Comparison of ENCODE assay signal across 8 mouse cellular contexts in the genomic region with DNA sequence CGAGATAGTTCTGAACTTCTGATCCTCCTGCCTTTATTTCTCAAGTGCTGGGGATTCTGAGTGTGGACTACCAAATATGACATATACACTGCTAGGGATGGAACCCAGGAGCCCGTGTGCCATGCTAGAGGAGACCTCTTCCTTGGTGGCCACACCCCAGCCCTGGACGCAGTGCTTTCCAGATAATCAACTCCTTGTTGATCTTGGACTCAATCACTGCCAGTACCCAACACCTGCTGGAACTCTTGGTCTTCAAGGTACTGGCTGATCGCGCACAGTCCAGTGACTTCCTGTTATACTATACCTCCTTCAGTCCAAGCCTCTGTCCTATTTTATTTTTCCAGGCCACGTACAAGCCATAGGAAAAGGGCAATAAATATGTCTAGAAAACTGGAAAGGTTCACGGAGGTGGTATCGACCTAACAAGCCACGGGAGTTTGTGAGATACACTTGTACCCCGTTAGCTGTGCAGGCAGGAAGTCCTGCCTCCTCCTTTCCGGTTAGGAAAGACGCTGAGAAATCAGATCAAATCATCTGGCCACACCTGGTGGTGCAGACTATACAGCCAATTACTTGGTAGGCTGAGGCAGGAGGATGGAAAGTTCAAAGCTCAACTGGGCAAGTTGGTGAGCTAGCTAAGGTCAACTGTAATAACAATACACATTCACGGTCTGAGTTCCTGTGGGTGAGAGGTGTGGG. TPM values are rescaled to one million over a fixed set of nuclear protein-coding genes. Genes with fewer than 3 reads are reported as not detected.
DNase-seq lines count a peak whose midpoint lies in the region; ATAC-seq and TF ChIP-seq lines count a peak whose summit lies in the region.

No protein-coding gene starts in this region.

- peak overlapping the region; percentile 91 for H3K9ac ChIP-seq in heart, embryonic 13.5 days
- peak overlapping the region; percentile 95 for H3K9ac ChIP-seq in forebrain, embryonic 14.5 days (ENCODE audit: low read length)
- H3K9ac ChIP-seq in liver, embryonic 13.5 days = peak overlapping the region; percentile 92
- H3K9ac ChIP-seq in stomach, postnatal 0 days (ENCODE audit: low read length) = peak overlapping the region; percentile 91

- H3K9me3 ChIP-seq in heart, embryonic 13.5 days = no peaks in the 10 kb centered on the region
- no peaks in the 10 kb centered on the region for H3K9me3 ChIP-seq in G1E (replicated peaks)
- no peaks in the 10 kb centered on the region for H3K9me3 ChIP-seq in forebrain, embryonic 14.5 days (replicated peaks; ENCODE audit: control insufficient read depth, low read length)
- H3K9me3 ChIP-seq in liver, embryonic 13.5 days (replicated peaks) = no peaks in the 10 kb centered on the region
- no peaks in the 10 kb centered on the region for H3K9me3 ChIP-seq in stomach, postnatal 0 days (ENCODE audit: control insufficient read depth, low read length)

- DNase-seq in heart, postnatal 14 days = no peak
- no peak for DNase-seq in G1E (ENCODE audit: low spot score)
- DNase-seq in forebrain, embryonic 14.5 days (ENCODE audit: low spot score) = no peak
- DNase-seq in liver, embryonic 13.5 days = peak; percentile 38
- DNase-seq in stomach, postnatal 0 days (ENCODE audit: low spot score) = peak; percentile 34
- DNase-seq in layer of hippocampus, postnatal 10 days (ENCODE audit: low spot score in 2 of 2) = no peak
- no peak for DNase-seq in adipocyte (ENCODE audit: low spot score)

- H3K4me3 ChIP-seq in heart, embryonic 13.5 days = peak overlapping the region; percentile 76
- H3K4me3 ChIP-seq in G1E (ENCODE audit: low read depth, low read length) = peak overlapping the region; percentile 93
- peak overlapping the region; percentile 99 for H3K4me3 ChIP-seq in forebrain, embryonic 14.5 days (ENCODE audit: low read depth, low read length)
- peak overlapping the region; percentile 90 for H3K4me3 ChIP-seq in liver, embryonic 13.5 days (replicated peaks)
- peak overlapping the region; percentile 96 for H3K4me3 ChIP-seq in stomach, postnatal 0 days (ENCODE audit: low read depth, low read length)

- peaks cover 38% of the 10 kb centered on the region for H3K4me1 ChIP-seq in heart, embryonic 13.5 days
- peaks cover 50% of the 10 kb centered on the region for H3K4me1 ChIP-seq in G1E (ENCODE audit: insufficient read depth, low read depth, low read length)
- peaks cover 18% of the 10 kb centered on the region for H3K4me1 ChIP-seq in forebrain, embryonic 14.5 days (ENCODE audit: control insufficient read depth, insufficient read depth, low read length)
- H3K4me1 ChIP-seq in liver, embryonic 13.5 days (replicated peaks) = peaks cover 45% of the 10 kb centered on the region
- peaks cover 2% of the 10 kb centered on the region; the same call in 1 of the 2 replicates for H3K4me1 ChIP-seq in stomach, postnatal 0 days (replicated peaks; ENCODE audit: control insufficient read depth, insufficient read depth)

- no peak overlapping the region; the same call in 1 of the 2 replicates for H3K27ac ChIP-seq in heart, embryonic 13.5 days (replicated peaks)
- no peak overlapping the region for H3K27ac ChIP-seq in forebrain, embryonic 14.5 days (ENCODE audit: low read depth, low read length)
- peak overlapping the region; percentile 85 for H3K27ac ChIP-seq in liver, embryonic 13.5 days
- H3K27ac ChIP-seq in stomach, postnatal 0 days (replicated peaks) = peak overlapping the region; percentile 91

- TF ChIP-seq CTCF in G1E (IDR thresholded peaks at IDR 0.05; ENCODE audit: low read depth, low read length) = no peak
- no peak for TF ChIP-seq CTCF in stomach, postnatal 0 days (IDR thresholded peaks at IDR 0.05; ENCODE audit: low read depth)

- no peaks in the 10 kb centered on the region for H3K27me3 ChIP-seq in heart, embryonic 13.5 days (replicated peaks)
- no peaks in the 10 kb centered on the region for H3K27me3 ChIP-seq in G1E (ENCODE audit: insufficient read depth, low read length)
- no peaks in the 10 kb centered on the region for H3K27me3 ChIP-seq in forebrain, embryonic 14.5 days (replicated peaks; ENCODE audit: control insufficient read depth, insufficient read depth, low read length)
- H3K27me3 ChIP-seq in liver, embryonic 13.5 days = no peaks in the 10 kb centered on the region
- no peaks in the 10 kb centered on the region for H3K27me3 ChIP-seq in stomach, postnatal 0 days (ENCODE audit: control insufficient read depth, insufficient read depth, low read length)

- H3K4me2 ChIP-seq in heart, embryonic 13.5 days = peak overlapping the region; percentile 80
- peak overlapping the region; percentile 43 for H3K4me2 ChIP-seq in forebrain, embryonic 14.5 days (ENCODE audit: low read length)
- H3K4me2 ChIP-seq in liver, embryonic 13.5 days = peak overlapping the region; percentile 95
- peak overlapping the region; percentile 89 for H3K4me2 ChIP-seq in stomach, postnatal 0 days (replicated peaks; ENCODE audit: low read depth)

- WGBS in heart, embryonic 13.5 days = 37% methylated on average over 13 of the region's 13 CpGs
- 52% methylated on average over 13 of the region's 13 CpGs for WGBS in forebrain, embryonic 14.5 days
- 29% methylated on average over 13 of the region's 13 CpGs for WGBS in liver, embryonic 13.5 days (ENCODE audit: insufficient replicate concordance)
- WGBS in stomach, postnatal 0 days = 45% methylated on average over 13 of the region's 13 CpGs

- intact Hi-C loops in heart, postnatal 14 days (cut with DNase I) = no loop called here

- peaks cover 15% of the 10 kb centered on the region for H3K36me3 ChIP-seq in heart, embryonic 13.5 days
- peaks cover 38% of the 10 kb centered on the region for H3K36me3 ChIP-seq in G1E (replicated peaks)
- H3K36me3 ChIP-seq in forebrain, embryonic 14.5 days (ENCODE audit: control insufficient read depth, insufficient read depth, low read length) = peaks cover 19% of the 10 kb centered on the region
- peaks cover 8% of the 10 kb centered on the region for H3K36me3 ChIP-seq in liver, embryonic 13.5 days
- no peaks in the 10 kb centered on the region for H3K36me3 ChIP-seq in stomach, postnatal 0 days (ENCODE audit: control insufficient read depth, insufficient read depth, low read length)

- ATAC-seq in heart, embryonic 13.5 days (ENCODE audit: extremely low read depth, insufficient number of reproducible peaks, low FRiP score, low TSS enrichment) = no peak
- peak; percentile 32 for ATAC-seq in G1E (ENCODE audit: extremely low read depth, insufficient number of reproducible peaks, low FRiP score, poor library complexity, severe bottlenecking)
- no peak for ATAC-seq in forebrain, embryonic 14.5 days
- ATAC-seq in liver, embryonic 13.5 days (ENCODE audit: low read depth) = peak; percentile 55
- peak; percentile 64; the same call in 1 of the 2 replicates for ATAC-seq in stomach, postnatal 0 days (ENCODE audit: low FRiP score, low TSS enrichment)

- TF ChIP-seq EP300 in stomach, postnatal 0 days (optimal IDR thresholded peaks at IDR 0.05) = no peak

RNA-seq across cellular contexts. Expression of a gene that starts 10.0 kb away (rescaled TPM):
- polyA plus RNA-seq in heart, embryonic 13.5 days (2015; fragmentation: Nextera tagmentation; extraction: Ambion mirVana) = 13.5 and 14.6 TPM in 2 replicates
- 10 to 100 TPM; 18.2 to 20.9 TPM for total RNA-seq in heart, postnatal 14 days (2021)
- total RNA-seq in G1E (2014; fragmentation: Nextera tagmentation) (11.6 and 16.2 TPM in 2 replicates), G1E (2017) (6.7 and 7.6 TPM in 2 replicates)
- polyA plus RNA-seq in G1E (2012) = 26.5 and 27.9 TPM in 2 replicates
- polyA plus RNA-seq in forebrain, embryonic 14.5 days (2014; fragmentation: Nextera tagmentation; extraction: Ambion mirVana) = 22.1 and 32.1 TPM in 2 replicates
- 7.0 and 9.4 TPM in 2 replicates for polyA plus RNA-seq in liver, embryonic 13.5 days (2015; fragmentation: Nextera tagmentation; extraction: Ambion mirVana)
- 9.4 and 11.3 TPM in 2 replicates for polyA plus RNA-seq in stomach, postnatal 0 days (2015; fragmentation: Nextera tagmentation; extraction: Ambion mirVana)
- total RNA-seq in layer of hippocampus, postnatal 10 days (2021) = 10 to 100 TPM; 64.6 to 65.1 TPM

RNA-seq across cellular contexts. Expression of a gene that starts 10.3 kb away (rescaled TPM):
- 58.0 and 65.0 TPM in 2 replicates for polyA plus RNA-seq in heart, embryonic 13.5 days (2015; fragmentation: Nextera tagmentation; extraction: Ambion mirVana)
- total RNA-seq in heart, postnatal 14 days (2021) = 10 to 100 TPM; 50.7 to 52.1 TPM
- total RNA-seq in G1E (2014; fragmentation: Nextera tagmentation) (41.5 and 48.2 TPM in 2 replicates), G1E (2017) (32.1 and 37.8 TPM in 2 replicates)
- polyA plus RNA-seq in G1E (2012) = 16.8 and 18.4 TPM in 2 replicates
- 150 and 151 TPM in 2 replicates for polyA plus RNA-seq in forebrain, embryonic 14.5 days (2014; fragmentation: Nextera tagmentation; extraction: Ambion mirVana)
- polyA plus RNA-seq in liver, embryonic 13.5 days (2015; fragmentation: Nextera tagmentation; extraction: Ambion mirVana) = 32.5 and 33.2 TPM in 2 replicates
- 44.6 and 47.6 TPM in 2 replicates for polyA plus RNA-seq in stomach, postnatal 0 days (2015; fragmentation: Nextera tagmentation; extraction: Ambion mirVana)
- total RNA-seq in layer of hippocampus, postnatal 10 days (2021) = 10 to 100 TPM; 31.1 to 34.1 TPM

RNA-seq across cellular contexts. Expression of a gene that starts 35.3 kb away (rescaled TPM):
- 17.3 and 17.6 TPM in 2 replicates for polyA plus RNA-seq in heart, embryonic 13.5 days (2015; fragmentation: Nextera tagmentation; extraction: Ambion mirVana)
- 1 to 10 TPM; 3.0 to 3.1 TPM for total RNA-seq in heart, postnatal 14 days (2021)
- total RNA-seq in G1E (2014; fragmentation: Nextera tagmentation) (not detected in 2 replicates), G1E (2017) (not detected in 2 replicates)
- not detected in 2 replicates for polyA plus RNA-seq in G1E (2012)
- 3.0 and 5.0 TPM in 2 replicates for polyA plus RNA-seq in forebrain, embryonic 14.5 days (2014; fragmentation: Nextera tagmentation; extraction: Ambion mirVana)
- polyA plus RNA-seq in liver, embryonic 13.5 days (2015; fragmentation: Nextera tagmentation; extraction: Ambion mirVana) = 1.8 and 2.5 TPM in 2 replicates
- polyA plus RNA-seq in stomach, postnatal 0 days (2015; fragmentation: Nextera tagmentation; extraction: Ambion mirVana) = 6.9 and 8.3 TPM in 2 replicates
- 1 to 10 TPM; 1.5 to 1.7 TPM for total RNA-seq in layer of hippocampus, postnatal 10 days (2021)

Comparison
In these comparisons a context has a peak if more than half of its experiments do, and no peak if none do; other contexts are left out.
1. ATAC-seq: peak in G1E (single experiment), liver, embryonic 13.5 days (single experiment) and stomach, postnatal 0 days (single experiment); none in heart, embryonic 13.5 days (single experiment) and forebrain, embryonic 14.5 days (single experiment).
2. H3K27ac ChIP-seq: peak in liver, embryonic 13.5 days (single experiment) and stomach, postnatal 0 days (single experiment); none in heart, embryonic 13.5 days (single experiment) and forebrain, embryonic 14.5 days (single experiment).
3. H3K4me2 ChIP-seq: peak in every context shown above with its lines; median percentile 95 in liver, embryonic 13.5 days; 89 in stomach, postnatal 0 days; 80 in heart, embryonic 13.5 days; 43 in forebrain, embryonic 14.5 days.
4. DNase-seq: peak in liver, embryonic 13.5 days (single experiment) and stomach, postnatal 0 days (single experiment); none in heart, postnatal 14 days (0 of 2), G1E (single experiment), forebrain, embryonic 14.5 days (single experiment), layer of hippocampus, postnatal 10 days (0 of 2) and adipocyte (single experiment).
5. Peak in every context shown above with its lines, with median percentiles within 50 percentile points of each other: H3K4me3 ChIP-seq and H3K9ac ChIP-seq.